In genomic region chr14:108635266-108635665, GRCm38 (mm10) we compare ENCODE assay signal across 25 mouse cellular contexts.
"Had no signal": no experiment of that assay in that cellular context is flagged by ENCODE, and none has a peak within 500 bp of the region (broad histone marks: within the 10 kb centered on the region; RNA-seq: fewer than 3 reads in every experiment).

No protein-coding gene starts in this region.

- H3K4me2 ChIP-seq: heart, embryonic 11.5 days; heart, embryonic 13.5 days; heart, embryonic 15.5 days; hindbrain, embryonic 13.5 days; hindbrain, embryonic 15.5 days; limb, embryonic 12.5 days; liver, embryonic 11.5 days had no signal

- ATAC-seq: hindbrain, postnatal 0 days; intestine, embryonic 16.5 days had no signal

- H3K4me1 ChIP-seq: heart, embryonic 13.5 days; heart, embryonic 15.5 days; hindbrain, embryonic 13.5 days; hindbrain, embryonic 15.5 days; limb, embryonic 10.5 days; limb, embryonic 12.5 days had no signal

- H3K27me3 ChIP-seq: heart, embryonic 13.5 days; heart, embryonic 15.5 days; hindbrain, embryonic 13.5 days; hindbrain, embryonic 15.5 days; limb, embryonic 12.5 days had no signal

- H3K9ac ChIP-seq: heart, embryonic 13.5 days; heart, embryonic 15.5 days; hindbrain, embryonic 13.5 days; hindbrain, embryonic 15.5 days; limb, embryonic 12.5 days had no signal

- H3K9me3 ChIP-seq: heart, embryonic 13.5 days; heart, embryonic 15.5 days; hindbrain, embryonic 13.5 days; hindbrain, embryonic 15.5 days; limb, embryonic 10.5 days; limb, embryonic 12.5 days had no signal

- H3K4me3 ChIP-seq: heart, adult 2 months; heart, embryonic 13.5 days; heart, embryonic 15.5 days; hindbrain, embryonic 13.5 days; hindbrain, embryonic 15.5 days; layer of hippocampus, adult 2 months; left cerebral cortex, adult 2 months; limb, embryonic 10.5 days; limb, embryonic 12.5 days had no signal

- H3K36me3 ChIP-seq: heart, embryonic 13.5 days; heart, embryonic 15.5 days; hindbrain, embryonic 13.5 days; hindbrain, embryonic 15.5 days; limb, embryonic 10.5 days; limb, embryonic 12.5 days had no signal

- DNase-seq: gastrocnemius, postnatal 14 days; gastrocnemius, postnatal 36 days; heart, adult 11 months; heart, adult 2 months; heart, postnatal 14 days; heart, postnatal 36 days; kidney, adult 11 months; kidney, adult 2 months; kidney, adult 9 months; kidney, postnatal 10 days; kidney, postnatal 25 days; kidney, postnatal 4 days; liver had no signal

- H3K27ac ChIP-seq: heart, adult 2 months; heart, embryonic 13.5 days; heart, embryonic 15.5 days; hindbrain, embryonic 13.5 days; hindbrain, embryonic 15.5 days; hindbrain, postnatal 0 days; layer of hippocampus, adult 2 months; left cerebral cortex, adult 2 months; limb, embryonic 10.5 days; limb, embryonic 12.5 days had no signal
